Mouse (Mus musculus) cerebellum, adult 2 months (tissue): ENCODE results near the gene Slc25a51.

Source experiments
- CTCF ChIP-seq: fragments of 200-500 bp; IDR thresholded peaks from 2 replicates; pipeline ENCODE4 v1.5.1; 2011; ENCODE audit warnings: low read depth, mild to moderate bottlenecking, control low read depth, low read length, moderate library complexity, borderline replicate concordance; ENCODE audit not compliant: insufficient read depth
- POLR2A ChIP-seq: fragments of 200-500 bp; IDR thresholded peaks from 2 replicates; pipeline ENCODE4 v1.6.1; 2011; ENCODE audit warnings: low read length, control low read depth, borderline replicate concordance; ENCODE audit not compliant: insufficient read depth

- TF ChIP-seq CTCF (no peak), POLR2A (no peak)
Measured at GRCm38 (mm10) chr4:45455001-45455400, 46.4 kb upstream of the Slc25a51 start.
